Comparison of ENCODE assay signal across 8 mouse cellular contexts in the genomic region with DNA sequence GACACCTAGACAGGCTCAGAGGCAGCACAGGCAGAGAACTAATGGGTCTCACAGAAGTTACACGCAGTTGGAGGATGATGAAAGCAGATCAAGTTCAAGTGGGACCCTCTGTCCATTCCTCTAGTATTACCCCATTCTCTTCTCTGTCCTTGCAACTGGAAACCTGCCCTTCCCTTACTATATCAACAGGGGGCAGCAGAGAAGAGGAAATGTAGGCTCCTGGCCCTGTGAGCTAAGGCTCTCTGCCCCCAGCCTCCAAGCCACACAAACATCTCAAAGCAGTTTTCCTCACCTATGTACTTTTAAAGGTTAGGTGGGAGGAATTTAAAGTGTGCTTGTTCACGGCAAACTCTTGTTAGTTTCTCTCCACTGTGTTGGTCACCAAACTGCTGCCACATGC. TPM values are rescaled to one million over a fixed set of nuclear protein-coding genes. Genes with fewer than 3 reads are reported as not detected.
DNase-seq lines count a peak whose midpoint lies in the region; ATAC-seq and TF ChIP-seq lines count a peak whose summit lies in the region.

No protein-coding gene starts in this region.

- peak; percentile 26 for DNase-seq in hindbrain, embryonic 11.5 days (ENCODE audit: low spot score)
- DNase-seq in CH12.LX (ENCODE audit: extremely low read depth) (peak; percentile 44), ZHBTc4 (ENCODE audit: low read depth, low spot score) (peak; percentile 47)
- peak; percentile 24 to 33 for DNase-seq in heart, postnatal 10 days
- DNase-seq in lung, postnatal 14 days = peak; percentile 21
- no peak for DNase-seq in spleen, adult 18-20 months
- DNase-seq in adrenal gland, adult 8-10 months = no peak

- peak; percentile 79 for TF ChIP-seq RAD21 in CH12.LX (IDR thresholded peaks at IDR 0.05; ENCODE audit: low read depth, low read length)

- WGBS in hindbrain, embryonic 11.5 days = 71% methylated on average over 2 of the region's 2 CpGs
- 74% methylated on average over 2 of the region's 2 CpGs for WGBS in hindbrain, embryonic 13.5 days

- H3K27ac ChIP-seq in hindbrain, embryonic 11.5 days (ENCODE audit: low read depth, low read length) = no peak overlapping the region
- H3K27ac ChIP-seq in hindbrain, embryonic 13.5 days = no peak overlapping the region
- H3K27ac ChIP-seq in CH12.LX (ENCODE audit: insufficient read depth, low read depth) = no peak overlapping the region

- no peaks in the 10 kb centered on the region for H3K79me2 ChIP-seq in CH12.LX (replicated peaks; ENCODE audit: control insufficient read depth, extremely low read depth, insufficient read depth, poor library complexity, severe bottlenecking)

- intact Hi-C loops in heart, postnatal 10 days (cut with DNase I) = loop anchor here (1.0 kb wide), 3 partner anchors 92 to 157 kb away; no protein-coding TSS in a partner anchor

- no peak for ATAC-seq in hindbrain, embryonic 11.5 days (ENCODE audit: low FRiP score)
- no peak for ATAC-seq in hindbrain, embryonic 13.5 days (ENCODE audit: low FRiP score)

- dilution Hi-C loops in CH12.LX (cut with MboI; ENCODE audit: extremely low pct_ligation_motif_present, extremely low pct_unique_long_range_greater_than_20kb, low sequenced_read_pairs) = no loop called here

- TF ChIP-seq EP300 in CH12.LX (IDR thresholded peaks at IDR 0.05; ENCODE audit: low read length) = no peak

- no peaks in the 10 kb centered on the region for H3K27me3 ChIP-seq in hindbrain, embryonic 11.5 days (ENCODE audit: control insufficient read depth, insufficient read depth, low read length)
- H3K27me3 ChIP-seq in hindbrain, embryonic 13.5 days = no peaks in the 10 kb centered on the region
- no peaks in the 10 kb centered on the region for H3K27me3 ChIP-seq in CH12.LX (replicated peaks)

- no peak overlapping the region for H3K4me3 ChIP-seq in hindbrain, embryonic 11.5 days (ENCODE audit: low read depth, low read length)
- no peak overlapping the region for H3K4me3 ChIP-seq in hindbrain, embryonic 13.5 days
- H3K4me3 ChIP-seq in CH12.LX (replicated peaks in 1 of 3; ENCODE audit: low read depth in 2 of 3, low read length in 2 of 3, poor library complexity in 1 of 3) = no peak overlapping the region

- no peaks in the 10 kb centered on the region for H3K36me3 ChIP-seq in hindbrain, embryonic 11.5 days (ENCODE audit: control insufficient read depth, insufficient read depth, low read length)
- no peaks in the 10 kb centered on the region for H3K36me3 ChIP-seq in hindbrain, embryonic 13.5 days
- no peaks in the 10 kb centered on the region for H3K36me3 ChIP-seq in CH12.LX (replicated peaks in 1 of 2; ENCODE audit: control insufficient read depth in 1 of 2, insufficient read depth in 1 of 2, low read length in 1 of 2)

- H3K9ac ChIP-seq in hindbrain, embryonic 11.5 days (ENCODE audit: low read depth, low read length) = no peak overlapping the region
- no peak overlapping the region for H3K9ac ChIP-seq in hindbrain, embryonic 13.5 days
- no peak overlapping the region for H3K9ac ChIP-seq in CH12.LX (ENCODE audit: insufficient read depth, low read depth)

- H3K4me2 ChIP-seq in hindbrain, embryonic 11.5 days (replicated peaks; ENCODE audit: low read depth, low read length) = no peak overlapping the region
- no peak overlapping the region for H3K4me2 ChIP-seq in hindbrain, embryonic 13.5 days
- H3K4me2 ChIP-seq in CH12.LX (ENCODE audit: insufficient read depth, low read depth, poor library complexity, severe bottlenecking) = no peak overlapping the region

- no peak for TF ChIP-seq POLR2A in CH12.LX (IDR thresholded peaks at IDR 0.05; ENCODE audit: low read depth, low read length)

- in situ Hi-C loops in CH12.LX (cut with MboI; ENCODE audit: low pct_ligation_motif_present, low pct_unique_long_range_greater_than_20kb, low sequenced_read_pairs) = no loop called here

- peak; percentile 42 to 73; a peak in 3 of 4 replicates for TF ChIP-seq CTCF in CH12.LX (conservative IDR thresholded peaks at IDR 0.05 in 1 of 2, IDR thresholded peaks at IDR 0.05 in 1 of 2; ENCODE audit: low read depth in 2 of 2, low read length in 2 of 2)

- H3K4me1 ChIP-seq in hindbrain, embryonic 11.5 days (replicated peaks; ENCODE audit: control insufficient read depth, insufficient read depth, low read length) = no peaks in the 10 kb centered on the region
- peaks cover 5% of the 10 kb centered on the region for H3K4me1 ChIP-seq in hindbrain, embryonic 13.5 days (replicated peaks)
- H3K4me1 ChIP-seq in CH12.LX (ENCODE audit: control insufficient read depth in 1 of 2, insufficient read depth in 2 of 2) = no peaks in the 10 kb centered on the region

- no peaks in the 10 kb centered on the region for H3K9me3 ChIP-seq in hindbrain, embryonic 11.5 days (ENCODE audit: control insufficient read depth, low read length)
- H3K9me3 ChIP-seq in hindbrain, embryonic 13.5 days = no peaks in the 10 kb centered on the region; the same call in 1 of the 2 replicates
- H3K9me3 ChIP-seq in CH12.LX (replicated peaks; ENCODE audit: low read length) = no peaks in the 10 kb centered on the region

TF ChIP-seq in CH12.LX, 34 proteins besides CTCF, POLR2A, EP300 and RAD21:
- no peak for TF ChIP-seq ZKSCAN1 (IDR thresholded peaks at IDR 0.05; ENCODE audit: borderline replicate concordance, low read depth, low read length)
- TF ChIP-seq USF1 (IDR thresholded peaks at IDR 0.05; ENCODE audit: low read depth, low read length) = no peak
- TF ChIP-seq ZC3H11A (IDR thresholded peaks at IDR 0.05; ENCODE audit: low read depth, low read length) = peak; percentile 14; the same call in 1 of the 2 replicates
- TF ChIP-seq MEF2A (IDR thresholded peaks at IDR 0.05; ENCODE audit: borderline replicate concordance, low read depth, low read length) = no peak
- TF ChIP-seq SMC3 (IDR thresholded peaks at IDR 0.05; ENCODE audit: low read depth, low read length) = peak; percentile 71
- no peak for TF ChIP-seq RCOR1 (conservative IDR thresholded peaks at IDR 0.05; ENCODE audit: low read depth, low read length)

RNA-seq across cellular contexts. Expression of gene Slc2a12, which starts 26.0 kb away (rescaled TPM):
- 2.4 and 3.2 TPM in 2 replicates for polyA plus RNA-seq in hindbrain, embryonic 11.5 days (2014; fragmentation: Nextera tagmentation; extraction: Ambion mirVana)
- polyA plus RNA-seq in hindbrain, embryonic 13.5 days (2015; fragmentation: Nextera tagmentation; extraction: Ambion mirVana) = 4.2 and 5.2 TPM in 2 replicates
- total RNA-seq in CH12.LX (2012; rRNA removed) = 0.13 and 0.25 TPM in 2 replicates
- total RNA-seq in CH12.LX (2014; rRNA removed) = not detected in 2 replicates
- polyA plus RNA-seq in CH12.LX (2012; ENCODE audit: insufficient read length, low read depth) = not detected in 2 replicates
- 10 to 100 TPM; 10.6 to 10.7 TPM for total RNA-seq in heart, postnatal 10 days (2021)
- under 1 TPM; 0.78 to 0.96 (median 0.84) TPM for total RNA-seq in adrenal gland, adult 8-10 months (2022)

Comparison
In these comparisons a context has a peak if more than half of its experiments do, and no peak if none do; other contexts are left out.
1. DNase-seq: peak in hindbrain, embryonic 11.5 days (single experiment), CH12.LX (single experiment), ZHBTc4 (single experiment), heart, postnatal 10 days (2 of 2) and lung, postnatal 14 days (single experiment); none in spleen, adult 18-20 months (0 of 2) and adrenal gland, adult 8-10 months (single experiment).
2. RNA of gene Slc2a12, which starts 26.0 kb away (total RNA-seq): 10.6 to 10.7 TPM in heart, postnatal 10 days; 0.78 to 0.96 TPM in adrenal gland, adult 8-10 months and 0.13 to 0.25 TPM in CH12.LX; every median in the first group is over 4 times any median in the second.